Mouse (Mus musculus) layer of hippocampus, postnatal 10 days (tissue): Measurements from ENCODE around the gene Pfkm. TPM values are rescaled to one million over a fixed set of nuclear protein-coding genes. Genes with fewer than 3 reads are reported as not detected.

Source experiments
- DNase-seq, 2 experiments: peaks; one replicate each; pipeline ENCODE4 v3.0.0; 2021; ENCODE audit warnings: low spot score in 2 of 2
- long read RNA-seq: library from polyadenylated mRNA; stranded (forward); transcript quantifications from one replicate; pipeline ENCODE4 v2.0.0, GENCODE M21; 2023
- total RNA-seq, 2 experiments: library from RNA; stranded (reverse); gene quantifications; 2 replicates each; pipeline ENCODE4 v1.2.3; 2021

Gene Pfkm
- total RNA-seq, result 100 to 1,000 TPM; 237 to 251 TPM
- long read RNA-seq, transcript Pfkm-201 (23 exons, 2,879 nt), result major isoform, 81 of 125 reads
- long read RNA-seq, partial matches to known transcripts, result 25 of 125 reads
- long read RNA-seq, other reads (novel, unspliced or antisense), result 19 of 125 reads

DNA sequence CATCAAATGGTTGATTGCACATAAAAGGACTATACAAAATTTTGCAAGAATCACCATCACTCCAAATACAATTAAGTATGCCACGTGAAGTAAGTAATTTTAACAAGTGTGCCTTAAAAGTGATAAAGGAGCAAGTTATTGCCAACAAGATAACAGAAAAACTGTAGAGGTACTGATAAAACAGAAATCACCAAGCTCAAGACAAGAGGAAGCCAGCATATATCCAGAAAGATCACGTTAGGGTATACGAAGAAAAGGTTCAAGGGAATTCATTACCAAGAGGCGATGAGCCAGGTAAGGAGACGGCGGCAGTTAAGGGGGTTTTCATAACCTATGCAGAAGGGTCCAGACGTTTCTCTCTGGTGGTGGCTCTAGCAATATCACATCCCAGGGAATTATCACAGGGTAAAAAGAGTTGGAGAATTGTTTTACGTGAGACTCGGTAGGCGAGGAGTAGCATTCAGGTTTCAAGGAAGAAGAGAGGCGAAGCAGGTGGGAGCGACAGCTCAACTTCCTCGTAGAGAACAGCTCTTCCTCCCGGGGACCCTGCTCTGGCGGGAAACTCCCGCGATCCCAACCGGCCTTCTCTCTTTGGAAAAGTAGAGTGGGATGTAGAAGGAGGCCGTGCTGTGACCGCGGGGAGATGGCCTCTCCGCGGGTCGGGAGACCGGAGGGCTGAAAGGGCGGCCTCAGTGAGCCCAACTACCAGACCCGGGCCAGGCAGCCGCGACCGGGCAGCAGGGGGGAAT lies at the start of gene Pfkm:
Gene Pfkm (plus strand): TSS at position 218 of the 749 bp plus-strand sequence.
- DNase-seq, result no peak

DNA sequence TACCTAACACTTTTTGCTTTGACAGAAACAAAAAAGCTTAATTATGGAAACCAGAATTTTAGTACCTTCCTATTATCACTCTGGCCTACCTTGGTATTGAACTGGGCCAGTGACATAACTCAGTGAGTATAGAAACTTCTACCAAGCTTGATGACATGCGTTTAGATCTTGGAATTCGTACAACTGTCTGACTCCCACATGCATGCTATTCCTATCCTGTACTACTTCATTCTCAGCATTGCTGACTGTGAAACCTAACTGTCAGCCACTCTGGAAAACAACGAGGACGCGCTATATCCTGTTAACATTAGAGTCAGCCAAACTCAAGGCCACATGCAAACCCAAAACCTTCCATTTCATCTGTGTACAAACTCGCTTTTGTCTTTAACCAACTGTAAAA lies 48.4 kb upstream of the Pfkm start:
- DNase-seq, result no peak

GRCm38 (mm10) chr15:98044387-98044786 lies 48.0 kb upstream of the Pfkm start:
- no peak for DNase-seq

DNA sequence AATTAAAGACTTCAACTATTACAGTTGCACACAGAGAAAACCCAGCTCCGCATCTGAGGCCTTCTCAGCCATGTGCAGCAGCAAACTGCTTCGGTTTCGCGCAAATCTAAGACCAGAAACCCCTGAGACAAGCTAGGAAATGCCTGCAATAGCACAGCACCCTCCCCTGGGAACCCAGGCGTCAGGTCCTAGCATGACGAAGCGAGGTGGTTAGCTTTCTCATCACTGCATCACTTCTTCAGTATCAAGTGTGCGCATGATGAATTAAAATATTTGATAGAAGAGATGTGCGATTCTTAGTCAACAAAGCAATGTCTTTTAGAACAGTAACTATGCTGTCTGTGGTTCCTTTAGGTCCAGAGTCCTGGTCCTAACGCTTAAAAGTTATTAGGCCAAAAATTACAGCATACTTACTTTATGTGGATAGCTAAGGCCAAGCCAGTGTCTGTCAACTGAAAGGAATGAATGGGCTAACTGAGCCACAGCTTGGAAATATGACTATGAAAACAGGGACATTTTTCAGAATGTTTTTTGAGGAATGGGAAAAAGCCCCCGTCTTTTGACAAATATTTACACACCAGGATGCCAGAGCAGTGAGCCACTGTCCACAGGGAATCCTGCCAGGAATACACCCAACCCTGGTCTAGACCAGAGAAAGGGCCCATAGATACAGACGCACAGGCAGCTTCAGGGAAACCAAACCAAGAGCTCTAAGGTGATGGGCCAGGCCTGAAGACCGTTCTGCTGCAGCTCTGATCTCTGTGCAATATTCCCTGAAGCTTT lies 43.3 kb upstream of the Pfkm start:
- DNase-seq, result no peak

DNA sequence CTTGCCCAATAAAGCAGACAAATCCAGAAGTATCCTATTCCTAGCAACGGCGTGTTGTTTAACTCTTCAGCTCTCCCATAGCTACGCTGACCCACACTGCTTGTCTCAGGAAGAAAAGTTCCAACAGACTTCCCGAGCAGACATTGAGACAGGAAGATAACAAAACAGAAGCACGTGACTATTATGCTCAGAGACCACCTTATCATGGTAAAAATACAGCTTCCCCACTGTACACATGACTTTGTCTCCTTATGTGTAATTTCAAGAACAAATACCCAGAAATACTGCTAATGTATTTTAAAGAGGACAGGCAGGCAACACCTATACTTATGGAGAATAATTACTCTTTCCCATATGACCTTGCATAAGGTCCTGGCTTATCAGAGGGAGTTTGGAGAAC lies 40.7 kb upstream of the Pfkm start:
- DNase-seq, result no peak

DNA sequence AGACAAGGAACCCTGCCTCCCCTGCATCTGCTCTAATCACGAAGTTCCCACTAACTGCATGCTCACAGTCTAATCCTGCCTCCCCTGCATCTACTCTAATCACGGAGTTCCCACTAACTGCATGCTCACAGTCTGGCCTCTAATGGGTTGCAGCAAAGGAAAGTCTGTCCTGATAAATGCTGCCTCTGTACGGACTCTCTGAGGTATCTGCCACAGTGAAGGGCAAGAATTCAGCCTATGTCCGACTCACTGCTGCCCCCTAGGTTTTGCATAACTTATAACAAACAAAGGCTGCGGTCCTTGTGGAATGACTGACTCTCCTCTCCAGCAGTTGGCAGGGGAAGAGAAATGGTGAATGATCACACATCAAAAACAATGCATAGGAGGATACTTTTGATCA lies 37.1 kb upstream of the Pfkm start:
- DNase-seq, result peak; percentile 18 to 46

DNA sequence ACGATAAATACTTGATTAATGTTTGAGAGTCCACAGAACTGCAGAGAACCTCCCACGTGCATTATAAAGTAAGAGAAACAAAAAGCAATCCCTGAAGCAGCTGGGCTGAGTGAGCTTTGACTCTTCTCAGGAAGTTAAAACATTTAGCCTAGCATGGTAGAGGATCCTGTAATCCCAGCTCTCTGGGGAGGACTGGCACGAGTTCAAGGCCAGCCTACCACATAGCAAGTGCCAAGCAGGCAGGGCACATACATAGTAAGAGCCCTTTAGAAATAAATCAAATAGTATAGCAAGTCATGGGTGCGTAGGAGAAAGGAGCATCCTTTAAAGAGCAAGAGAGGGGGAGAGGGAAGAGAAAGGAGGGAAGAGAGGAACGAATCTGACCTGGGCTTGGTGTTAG lies 26.5 kb upstream of the Pfkm start:
- DNase-seq, result no peak

- DNase-seq, result no peak
Observed at GRCm38 (mm10) chr15:98066602-98067001, 25.8 kb upstream of the Pfkm start.

- no peak for DNase-seq
Observed at GRCm38 (mm10) chr15:98067492-98067891, 24.9 kb upstream of the Pfkm start.

DNA sequence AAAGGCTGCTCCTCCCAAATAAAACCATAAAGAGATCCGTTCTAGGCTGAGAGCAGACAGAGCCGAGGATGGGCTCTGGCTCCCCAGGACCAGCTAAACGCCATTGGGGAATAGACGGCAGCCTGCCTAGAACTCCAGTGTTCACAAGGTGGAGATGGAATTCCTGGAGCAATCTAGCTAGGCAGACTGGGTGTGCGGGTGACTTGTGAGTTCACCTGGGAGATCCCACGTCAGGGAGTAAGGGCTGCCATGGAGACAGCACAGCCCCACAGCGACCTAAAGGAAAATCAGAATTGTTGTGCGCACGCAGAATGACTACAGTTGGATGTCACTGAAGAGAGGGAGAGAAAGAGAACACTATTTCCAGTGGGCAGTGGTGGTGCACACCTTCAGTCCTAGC lies 23.9 kb upstream of the Pfkm start:
- no peak for DNase-seq

DNA sequence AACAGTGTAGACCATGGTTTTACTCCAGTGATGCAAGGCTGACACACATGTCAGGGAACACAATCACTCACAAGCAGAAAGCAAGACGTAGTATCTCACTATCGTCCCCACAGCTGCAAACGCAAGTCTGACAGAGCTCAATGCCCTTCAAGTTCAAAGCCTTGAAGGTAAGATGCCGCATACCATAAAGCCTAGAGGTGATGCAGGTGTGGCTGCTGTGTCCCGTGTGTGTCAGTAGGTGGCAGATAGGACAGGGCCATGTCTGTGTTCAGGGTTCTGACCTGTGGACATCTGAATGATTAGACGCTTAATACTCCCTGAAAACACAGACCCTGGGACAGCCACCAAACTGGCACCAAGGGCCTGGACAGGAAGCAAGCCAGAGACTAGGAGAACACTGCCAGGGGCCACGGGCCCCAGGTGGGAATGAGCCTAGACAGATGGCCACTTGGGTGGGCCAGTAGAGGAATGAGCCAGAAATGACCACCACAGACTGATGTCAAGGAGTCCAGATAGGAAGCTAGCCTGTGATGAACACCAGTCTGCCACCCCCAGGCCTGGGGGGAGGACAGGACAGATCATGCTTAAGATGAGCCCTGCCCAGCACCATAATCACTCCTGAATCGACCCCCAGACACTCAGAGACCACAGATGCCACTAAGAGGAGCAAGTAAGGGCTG lies 22.7 kb upstream of the Pfkm start:
- no peak for DNase-seq

DNA sequence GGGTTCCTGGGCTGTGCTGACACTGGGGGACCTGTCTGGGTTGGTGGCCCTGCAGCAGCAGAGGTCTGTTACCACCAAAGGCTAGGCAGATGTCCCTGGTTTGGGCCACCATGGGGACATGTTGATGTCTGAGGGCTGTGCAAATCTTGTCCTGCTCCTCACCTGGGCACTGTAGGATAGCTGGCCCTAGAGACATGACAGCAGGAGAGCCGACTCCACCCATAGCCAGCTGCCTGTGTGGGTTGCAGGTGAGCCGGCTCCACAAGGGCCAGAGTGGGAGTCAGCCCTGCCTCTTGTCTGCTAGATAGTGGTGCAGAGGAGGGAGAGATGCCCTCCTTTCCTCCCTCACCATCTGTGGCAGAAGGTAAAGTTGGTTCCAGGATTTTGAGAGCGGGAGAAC lies 22.0 kb upstream of the Pfkm start:
- DNase-seq, result no peak

DNA sequence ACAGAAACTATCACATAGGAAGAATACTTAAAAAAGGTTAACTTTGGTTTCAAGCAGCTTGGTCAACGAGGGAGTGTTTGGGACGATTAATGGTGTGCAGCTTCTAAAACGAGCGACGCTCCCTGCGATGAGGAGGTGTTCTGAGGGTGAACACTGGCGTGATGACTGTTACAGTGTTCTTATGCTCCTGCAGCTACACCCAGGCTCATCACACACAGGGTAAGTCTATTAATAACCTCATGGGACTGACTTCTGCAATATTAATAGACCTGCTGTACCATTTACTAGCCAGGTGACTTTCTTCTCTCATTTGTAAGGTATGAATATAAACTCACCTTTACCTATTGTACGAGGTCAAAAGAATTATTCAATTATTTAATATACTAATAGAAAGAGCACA lies 17.9 kb upstream of the Pfkm start:
- DNase-seq, result no peak

- no peak for DNase-seq
Observed at GRCm38 (mm10) chr15:98075034-98075433, 17.4 kb upstream of the Pfkm start.

DNA sequence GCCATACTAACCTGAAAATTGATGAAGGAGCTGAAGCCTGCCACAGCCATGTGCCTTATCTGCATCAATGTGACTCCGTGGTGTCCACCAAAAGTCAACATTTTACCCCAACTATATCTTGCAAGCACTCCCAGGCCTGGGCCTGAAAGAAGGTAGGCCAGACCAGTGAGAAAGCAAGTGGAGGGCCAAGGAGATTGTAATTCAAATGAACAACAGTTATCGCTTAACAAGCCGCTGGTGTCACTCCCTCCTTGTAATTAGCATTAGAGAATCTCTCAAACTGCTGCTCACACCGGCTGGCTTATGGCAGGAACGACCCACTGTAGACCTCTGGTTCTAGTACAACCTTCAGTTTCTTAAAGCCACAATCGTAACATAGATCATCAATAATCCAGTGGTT lies 15.5 kb upstream of the Pfkm start:
- no peak for DNase-seq

DNA sequence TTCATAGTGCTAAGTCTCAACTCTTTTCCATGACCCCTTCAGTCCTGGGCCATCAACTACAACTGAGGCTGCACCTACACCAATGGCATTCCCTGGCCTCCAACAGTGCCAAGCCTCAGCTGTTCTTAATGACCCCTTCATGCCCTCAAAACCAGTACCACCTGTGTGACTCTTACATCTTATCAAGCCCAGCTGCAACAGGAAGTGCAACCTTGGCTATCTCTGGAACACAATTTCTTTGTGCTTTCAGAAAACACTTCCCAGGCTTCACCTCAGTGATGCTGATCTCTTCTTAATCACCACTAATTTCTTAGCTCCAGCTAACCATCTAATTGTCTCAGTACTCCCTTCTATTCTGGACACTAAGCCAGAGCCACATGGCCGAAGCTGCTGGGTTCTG lies 3.5 kb upstream of the Pfkm start:
- no peak for DNase-seq

GRCm38 (mm10) chr15:98089421-98090183 lies 2.8 kb upstream of the Pfkm start:
- DNase-seq, result peak in 1 of 2 experiments; percentile 34

DNA sequence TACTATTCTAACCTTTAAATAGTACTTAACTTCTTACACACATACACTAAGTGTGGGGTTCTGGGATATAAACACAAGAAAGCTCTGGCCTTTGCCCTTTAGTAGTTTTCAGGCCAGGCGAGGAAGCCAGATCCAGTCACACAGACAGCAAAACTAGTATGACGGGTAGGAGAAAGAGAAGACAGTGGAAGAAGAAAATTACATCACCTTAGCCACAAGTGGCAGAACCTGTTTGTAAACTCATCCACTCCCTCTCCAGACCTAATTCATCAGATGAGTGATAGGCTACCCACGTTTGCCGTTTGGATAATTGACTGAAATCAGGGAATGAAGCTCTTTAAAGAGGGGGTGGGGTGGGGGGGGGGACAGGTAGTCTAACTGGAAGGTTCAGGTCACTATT lies 548 bp upstream of the Pfkm start:
- DNase-seq, result no peak

GRCm38 (mm10) chr15:98093121-98094011 lies 977 bp downstream of the Pfkm start, which contains the start of gene Senp1:
Gene Senp1 (minus strand): TSS chr15:98093744.
- DNase-seq, result peak; percentile 91 to 93

- DNase-seq, result no peak
Observed at GRCm38 (mm10) chr15:98094905-98095304, 2.5 kb downstream of the Pfkm start.
